Mouse (Mus musculus) forebrain, embryonic 16.5 days (tissue): ENCODE measurements at regions not wholly inside any gene's neighbourhood (a gene's known extent, or its start where the extent isn't known, plus 50 kb on each side); places are given as distances from the start of the nearest gene placed in this dataset.

Experiments
- ATAC-seq: fragments of 200-750 bp; cut with Nextera tagmentation; 2 replicates; pipeline ENCODE4 v1.8.0; 2017; ENCODE audit warnings: mild to moderate bottlenecking, moderate library complexity
- H3K27ac ChIP-seq: fragments of 300-500 bp; sonication (generic); 2 replicates; pipeline ENCODE4 v1.5.1; 2014; ENCODE audit warnings: low read length, control low read depth
- H3K27me3 ChIP-seq: fragments of 300-500 bp; sonication (generic); replicated peaks from 2 replicates; pipeline ENCODE4 v1.6.1; 2014; ENCODE audit warnings: low read length; ENCODE audit not compliant: control insufficient read depth, insufficient read depth
- H3K36me3 ChIP-seq: fragments of 300-500 bp; sonication (generic); 2 replicates; pipeline ENCODE4 v1.6.1; 2014; ENCODE audit not compliant: control insufficient read depth, insufficient read depth
- H3K4me1 ChIP-seq: fragments of 300-500 bp; sonication (generic); replicated peaks from 2 replicates; pipeline ENCODE4 v1.6.1; 2014; ENCODE audit warnings: low read length; ENCODE audit not compliant: control insufficient read depth, insufficient read depth
- H3K4me2 ChIP-seq: fragments of 300-500 bp; sonication (generic); 2 replicates; pipeline ENCODE4 v1.6.1; 2014; ENCODE audit warnings: mild to moderate bottlenecking, low read length, control low read depth
- H3K4me3 ChIP-seq: fragments of 300-500 bp; sonication (generic); replicated peaks from 2 replicates; pipeline ENCODE4 v1.5.1; 2014; ENCODE audit warnings: mild to moderate bottlenecking, low read length, control low read depth
- H3K9ac ChIP-seq: fragments of 300-500 bp; sonication (generic); replicated peaks from 2 replicates; pipeline ENCODE4 v1.6.1; 2014; ENCODE audit warnings: low read depth, low read length, control low read depth
- H3K9me3 ChIP-seq: fragments of 300-500 bp; sonication (generic); 2 replicates; pipeline ENCODE4 v1.6.1; 2016; ENCODE audit warnings: low read length; ENCODE audit not compliant: control insufficient read depth
- WGBS: fragments of 180-500 bp; shearing (Covaris S2); extraction: QIAGEN DNeasy Blood & Tissue Kit; methylation state at CpG from one replicate; pipeline ENCODE4 v1.1.7; 2014; 5-methylcytosine and 5-hydroxymethylcytosine counted together

DNA sequence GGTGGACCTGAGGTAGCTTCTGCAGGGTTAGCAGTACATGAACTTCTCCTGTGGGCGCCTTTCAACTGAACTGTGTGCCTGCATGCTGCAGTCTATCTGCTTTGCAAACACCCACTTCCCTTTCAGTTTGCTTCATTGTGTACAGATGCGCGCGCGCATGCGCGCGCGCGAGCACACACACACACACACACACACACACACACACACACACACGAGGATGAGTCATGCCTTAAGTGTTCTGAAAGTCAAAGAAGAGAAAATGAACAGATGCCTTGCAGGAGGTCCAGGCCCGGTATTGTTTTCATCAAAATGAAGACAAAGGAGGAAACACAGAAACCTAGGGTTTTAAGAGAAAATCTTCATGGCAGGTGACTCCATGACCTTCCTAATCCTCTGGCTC is 124.3 kb downstream of the Asb1 start:
- Histone ChIP-seq H3K4me2 (no peak overlapping the region), H3K9ac (no peak overlapping the region), H3K4me3 (no peak overlapping the region), H3K36me3 (no peaks in the 10 kb centered on the region), H3K27me3 (no peaks in the 10 kb centered on the region), H3K4me1 (no peaks in the 10 kb centered on the region), H3K27ac (no peak overlapping the region), H3K9me3 (no peaks in the 10 kb centered on the region)
- 82% methylated on average over 12 of the region's 12 CpGs for WGBS
- no peak for ATAC-seq

DNA sequence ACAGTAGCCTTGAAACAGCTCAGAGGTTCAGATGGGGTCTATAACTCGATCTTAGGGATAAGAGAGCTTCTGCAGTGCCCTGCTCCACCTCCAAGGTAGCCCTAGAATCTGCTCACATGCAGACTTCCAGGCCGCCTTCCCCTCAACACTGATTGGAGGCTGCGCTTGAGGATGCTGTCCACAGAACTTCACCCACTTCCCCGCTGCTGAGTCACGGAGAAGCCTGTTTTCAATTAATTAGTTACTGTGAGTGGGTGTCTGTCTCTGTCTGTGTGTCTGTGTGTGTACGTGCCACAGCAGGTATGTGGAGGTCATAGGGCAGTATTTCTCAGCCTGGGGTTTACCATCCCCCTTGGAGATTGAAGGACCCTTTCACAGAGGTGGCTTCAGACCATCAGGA is 128.2 kb downstream of the Asb1 start:
- 88% methylated on average over 6 of the region's 6 CpGs for WGBS
- H3K27ac ChIP-seq = no peak overlapping the region
- no peaks in the 10 kb centered on the region for H3K4me1 ChIP-seq
- H3K27me3 ChIP-seq = no peaks in the 10 kb centered on the region
- no peak for ATAC-seq
- H3K4me3 ChIP-seq = no peak overlapping the region
- no peak overlapping the region for H3K4me2 ChIP-seq
- H3K36me3 ChIP-seq = no peaks in the 10 kb centered on the region
- H3K9ac ChIP-seq = no peak overlapping the region
- no peaks in the 10 kb centered on the region for H3K9me3 ChIP-seq

DNA sequence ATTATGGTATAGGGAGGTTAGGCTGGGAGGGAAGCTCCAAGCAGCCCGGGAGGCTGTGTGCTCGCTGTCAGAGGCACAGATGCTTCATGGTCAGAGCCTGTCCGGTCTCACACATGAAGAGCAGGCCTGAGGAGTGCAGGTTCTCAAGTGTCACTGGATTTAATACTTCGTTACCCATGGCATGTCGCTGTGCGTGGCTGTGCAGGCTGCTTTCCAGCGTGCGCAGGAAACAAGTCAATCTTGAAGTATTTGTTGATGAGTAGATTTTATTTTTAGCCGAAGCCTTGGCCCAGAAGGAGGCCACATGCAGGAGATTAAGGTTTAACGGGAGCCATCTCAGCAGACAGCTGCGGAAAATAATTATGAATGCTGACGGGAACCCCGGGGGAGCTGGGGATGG is 130.3 kb upstream of the Twist2 start:
- Histone ChIP-seq H3K4me1 (no peaks in the 10 kb centered on the region), H3K27me3 (no peaks in the 10 kb centered on the region), H3K27ac (no peak overlapping the region), H3K9me3 (no peaks in the 10 kb centered on the region), H3K4me3 (no peak overlapping the region), H3K9ac (no peak overlapping the region), H3K4me2 (no peak overlapping the region), H3K36me3 (no peaks in the 10 kb centered on the region)
- no peak for ATAC-seq
- WGBS = 72% methylated on average over 13 of the region's 13 CpGs

DNA sequence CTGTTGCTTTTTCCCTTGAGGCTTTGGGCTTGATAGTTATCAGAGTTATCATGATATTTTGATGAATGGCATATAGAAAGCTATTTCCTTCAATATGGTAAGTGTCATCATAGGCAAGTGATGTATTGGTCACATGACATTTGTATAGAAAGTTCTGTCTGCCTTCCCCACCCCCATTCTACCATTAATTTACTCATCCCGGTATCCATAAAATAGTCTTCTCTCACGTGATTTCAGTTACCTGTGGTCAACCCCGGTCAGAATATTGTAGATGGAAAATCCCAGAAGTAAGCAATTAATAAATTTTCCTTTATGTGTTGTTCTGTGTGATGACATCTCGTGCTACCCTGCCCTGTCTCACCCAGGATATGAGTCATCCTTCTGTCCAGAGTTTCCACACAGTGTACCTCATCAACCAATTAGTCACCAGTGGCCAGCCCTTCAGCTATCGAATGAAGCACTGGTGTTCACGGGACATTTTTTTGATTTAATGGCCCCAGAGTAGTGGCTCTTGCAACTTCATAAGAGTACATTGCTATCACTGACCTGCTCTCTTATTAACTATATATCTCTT is 127.1 kb upstream of the Twist2 start:
- H3K4me3 ChIP-seq = no peak overlapping the region
- H3K36me3 ChIP-seq = no peaks in the 10 kb centered on the region
- no peak overlapping the region for H3K9ac ChIP-seq
- H3K4me1 ChIP-seq = no peaks in the 10 kb centered on the region
- no peak overlapping the region for H3K4me2 ChIP-seq
- no peak overlapping the region for H3K27ac ChIP-seq
- ATAC-seq = no peak
- H3K9me3 ChIP-seq = no peaks in the 10 kb centered on the region
- 88% methylated on average over 6 of the region's 6 CpGs for WGBS
- H3K27me3 ChIP-seq = no peaks in the 10 kb centered on the region

DNA sequence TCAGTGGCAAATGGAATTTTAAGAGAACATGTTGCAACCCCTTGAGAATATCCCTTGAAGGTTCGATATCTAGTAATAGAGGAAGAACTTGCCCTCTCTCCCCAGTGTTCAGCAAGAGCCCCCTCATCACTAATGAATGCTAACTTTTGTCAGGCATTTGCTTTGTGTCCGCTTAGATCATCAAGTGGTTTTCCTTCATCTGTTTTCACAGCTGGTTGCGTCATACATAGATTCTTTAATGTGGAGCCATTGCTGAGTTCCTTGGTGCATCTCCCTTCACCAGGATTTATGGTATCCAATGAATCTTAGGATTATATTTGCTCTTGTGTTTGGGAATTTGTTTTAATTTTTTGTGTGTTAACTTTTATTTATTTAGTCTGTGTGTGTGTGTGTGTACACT is 124.2 kb upstream of the Twist2 start:
- WGBS = 66% methylated on average over 3 of the region's 3 CpGs
- no peak overlapping the region for H3K27ac ChIP-seq
- H3K4me3 ChIP-seq = no peak overlapping the region
- ATAC-seq = no peak
- no peaks in the 10 kb centered on the region for H3K27me3 ChIP-seq
- no peak overlapping the region for H3K9ac ChIP-seq
- H3K4me1 ChIP-seq = no peaks in the 10 kb centered on the region
- no peaks in the 10 kb centered on the region for H3K36me3 ChIP-seq
- no peaks in the 10 kb centered on the region for H3K9me3 ChIP-seq
- no peak overlapping the region for H3K4me2 ChIP-seq

DNA sequence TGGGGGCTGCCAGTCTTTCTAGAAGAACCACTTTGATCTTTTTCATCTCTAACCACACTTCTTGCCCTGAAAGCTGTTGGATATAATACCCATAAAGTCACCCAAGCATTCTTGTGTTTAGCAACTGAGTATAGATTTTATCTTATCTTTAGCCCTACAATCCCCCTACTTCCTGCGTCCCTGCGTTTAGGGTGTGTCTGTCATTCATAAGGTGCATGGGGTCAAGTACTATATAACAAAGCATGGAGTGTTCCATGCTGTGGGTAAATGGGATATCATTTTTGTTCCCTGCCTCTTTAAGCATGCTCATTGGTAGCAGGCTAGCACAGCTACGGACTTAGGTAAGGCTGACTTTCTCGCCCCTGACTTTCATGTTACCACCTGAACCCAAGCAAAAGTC is 122.5 kb upstream of the Twist2 start:
- H3K9me3 ChIP-seq = no peaks in the 10 kb centered on the region
- no peaks in the 10 kb centered on the region for H3K27me3 ChIP-seq
- H3K4me2 ChIP-seq = no peak overlapping the region
- no peak overlapping the region for H3K27ac ChIP-seq
- no peak overlapping the region for H3K9ac ChIP-seq
- ATAC-seq = no peak
- no peaks in the 10 kb centered on the region for H3K36me3 ChIP-seq
- no peaks in the 10 kb centered on the region for H3K4me1 ChIP-seq
- no peak overlapping the region for H3K4me3 ChIP-seq
- 84% methylated on average over 4 of the region's 4 CpGs for WGBS

DNA sequence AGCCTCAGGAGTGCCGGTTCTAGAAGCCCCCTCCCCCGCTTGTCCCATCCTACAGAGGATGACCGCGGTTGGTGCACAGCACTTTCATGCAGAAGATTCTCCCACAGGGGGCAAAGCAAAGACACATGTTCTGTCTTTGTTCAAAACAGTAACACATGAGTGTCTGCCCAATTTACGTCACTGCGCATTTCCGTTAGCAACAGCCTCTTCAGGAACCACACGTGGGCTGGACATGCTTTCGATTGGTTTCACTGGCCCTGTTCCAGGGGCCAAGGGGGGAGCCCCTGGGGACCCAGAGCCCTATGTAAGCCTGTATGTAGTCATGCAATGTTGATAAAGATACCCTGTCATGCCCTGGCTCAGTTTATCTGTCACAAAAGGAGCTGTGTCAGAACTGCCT is 116.2 kb upstream of the Twist2 start:
- no peaks in the 10 kb centered on the region for H3K4me1 ChIP-seq
- H3K27me3 ChIP-seq = no peaks in the 10 kb centered on the region
- no peak overlapping the region for H3K27ac ChIP-seq
- no peaks in the 10 kb centered on the region for H3K9me3 ChIP-seq
- no peak overlapping the region for H3K9ac ChIP-seq
- 78% methylated on average over 9 of the region's 9 CpGs for WGBS
- no peak overlapping the region for H3K4me2 ChIP-seq
- no peak for ATAC-seq
- no peaks in the 10 kb centered on the region for H3K36me3 ChIP-seq
- H3K4me3 ChIP-seq = no peak overlapping the region

DNA sequence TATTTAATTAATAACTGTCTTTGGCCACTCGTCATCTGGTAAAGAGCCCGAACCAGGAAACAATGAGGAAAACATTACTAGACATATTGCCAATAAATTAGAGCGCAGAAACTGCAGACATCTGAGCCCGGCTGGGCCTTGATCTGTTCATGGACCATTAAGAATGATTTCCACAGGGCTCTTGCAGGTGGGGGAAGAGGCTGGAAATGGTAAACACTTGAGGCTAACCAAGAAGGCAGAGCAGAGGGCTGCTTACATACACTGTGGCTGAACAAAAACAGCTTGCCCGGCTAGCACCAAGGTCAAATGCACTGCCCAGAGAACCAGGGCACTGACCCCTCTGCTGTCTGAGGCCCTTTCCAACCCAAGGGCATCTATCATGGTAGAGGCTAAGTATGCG is 115.5 kb upstream of the Twist2 start:
- ATAC-seq = no peak
- no peaks in the 10 kb centered on the region for H3K27me3 ChIP-seq
- 79% methylated on average over 6 of the region's 6 CpGs for WGBS
- no peak overlapping the region for H3K4me2 ChIP-seq
- no peak overlapping the region for H3K27ac ChIP-seq
- no peaks in the 10 kb centered on the region for H3K9me3 ChIP-seq
- no peaks in the 10 kb centered on the region for H3K36me3 ChIP-seq
- no peaks in the 10 kb centered on the region for H3K4me1 ChIP-seq
- H3K9ac ChIP-seq = no peak overlapping the region
- H3K4me3 ChIP-seq = no peak overlapping the region

DNA sequence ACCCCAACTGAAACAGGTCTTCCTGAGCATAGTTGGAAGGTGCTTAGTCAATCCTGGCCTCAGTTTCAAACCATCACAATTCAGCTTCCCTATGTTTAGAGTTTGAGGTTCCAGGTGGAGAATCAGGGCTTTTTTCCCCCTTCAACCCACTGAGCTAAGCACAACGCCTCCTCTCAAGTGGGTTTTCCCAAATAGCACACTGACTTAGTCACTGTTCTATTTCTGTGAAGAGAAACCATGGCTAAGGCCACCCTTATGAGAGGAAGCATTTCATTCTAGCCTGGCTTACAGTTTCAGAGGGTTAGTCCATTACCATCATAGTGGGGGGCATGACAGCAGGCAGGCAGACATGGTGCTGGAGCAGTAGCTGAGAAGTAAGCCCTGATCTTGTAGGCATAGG is 109.7 kb upstream of the Twist2 start:
- no peaks in the 10 kb centered on the region for H3K4me1 ChIP-seq
- no peak for ATAC-seq
- H3K36me3 ChIP-seq = no peaks in the 10 kb centered on the region
- no peaks in the 10 kb centered on the region for H3K9me3 ChIP-seq
- no peak overlapping the region for H3K9ac ChIP-seq
- 76% methylated on average over 1 of the region's 1 CpGs for WGBS
- H3K4me3 ChIP-seq = no peak overlapping the region
- H3K27me3 ChIP-seq = no peaks in the 10 kb centered on the region
- no peak overlapping the region for H3K27ac ChIP-seq
- H3K4me2 ChIP-seq = no peak overlapping the region

DNA sequence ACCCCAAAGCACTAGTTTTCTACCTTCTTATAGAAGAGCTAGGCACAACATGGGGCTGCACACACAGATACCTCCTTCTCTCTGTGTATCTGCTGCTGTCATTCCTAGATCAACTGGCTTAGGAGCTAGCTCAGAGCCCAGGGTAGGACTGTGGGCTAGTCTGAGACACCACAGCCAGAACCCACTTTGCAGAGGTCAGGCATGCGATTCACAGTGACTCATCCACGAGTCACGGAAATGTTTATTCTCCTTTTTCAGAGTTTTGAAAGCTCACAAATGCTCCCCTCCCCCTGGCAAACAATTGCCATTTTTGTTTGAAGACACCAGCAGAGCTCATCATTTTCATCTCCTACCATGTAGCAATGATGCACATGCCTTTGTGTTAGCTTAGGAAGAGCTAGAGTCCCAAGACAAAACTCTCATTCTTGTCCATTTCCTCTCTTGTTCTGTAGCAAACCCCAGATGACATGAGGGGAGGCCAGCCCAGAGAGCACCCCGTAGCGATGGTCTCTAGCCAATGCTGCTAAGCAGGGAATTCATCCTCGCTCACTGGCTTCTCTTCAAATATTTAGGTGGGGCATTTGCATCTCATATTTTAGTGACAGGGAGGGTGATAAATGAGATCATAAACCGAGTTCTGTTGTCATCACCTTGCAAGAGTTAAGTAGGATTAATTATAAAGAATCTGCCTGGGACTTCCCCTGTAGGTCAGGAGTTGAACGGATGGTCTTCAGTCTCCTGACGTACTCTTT is 108.4 kb upstream of the Twist2 start:
- ATAC-seq = no peak
- 84% methylated on average over 9 of the region's 9 CpGs for WGBS
- Histone ChIP-seq H3K9ac (no peak overlapping the region), H3K4me3 (no peak overlapping the region), H3K4me1 (no peaks in the 10 kb centered on the region), H3K36me3 (no peaks in the 10 kb centered on the region), H3K27ac (no peak overlapping the region), H3K27me3 (no peaks in the 10 kb centered on the region), H3K4me2 (no peak overlapping the region), H3K9me3 (no peaks in the 10 kb centered on the region)
